Mouse (Mus musculus): ENCODE measurements at regions not wholly inside any gene's neighbourhood (a gene's known extent, or its start where the extent isn't known, plus 50 kb on each side); places are given as distances from the start of the nearest gene placed in this dataset.

GRCm38 (mm10) chr3:3014978-3015377 lies 2735.6 kb upstream of the Gm8797 start:
- DNase-seq (ENCODE audit: low spot score) (no peak), ATAC-seq (ENCODE audit: extremely low read depth, insufficient number of reproducible peaks, low FRiP score, poor library complexity, severe bottlenecking) (peak; percentile 15; the same call in 1 of the 2 replicates)
- no peaks in the 10 kb centered on the region for H3K36me3 ChIP-seq (replicated peaks)
- TF ChIP-seq TAL1 (conservative IDR thresholded peaks at IDR 0.05; ENCODE audit: low read depth, low read length) = no peak
- TF ChIP-seq POLR2AphosphoS5 (IDR thresholded peaks at IDR 0.05; ENCODE audit: insufficient replicate concordance, low read depth, low read length) = no peak
- TF ChIP-seq GATA2 (IDR thresholded peaks at IDR 0.05; ENCODE audit: borderline replicate concordance, low read depth, low read length) = no peak
- H3K4me1 ChIP-seq (ENCODE audit: insufficient read depth, low read depth, low read length) = no peaks in the 10 kb centered on the region
- no peaks in the 10 kb centered on the region for H3K27me3 ChIP-seq (ENCODE audit: insufficient read depth, low read length)
- no peak overlapping the region for H3K4me3 ChIP-seq (ENCODE audit: low read depth, low read length)
- peaks cover 74% of the 10 kb centered on the region for H3K9me3 ChIP-seq (replicated peaks)

- Histone ChIP-seq H3K27me3 (ENCODE audit: insufficient read depth, low read length) (no peaks in the 10 kb centered on the region), H3K36me3 (replicated peaks) (no peaks in the 10 kb centered on the region), H3K4me1 (ENCODE audit: insufficient read depth, low read depth, low read length) (no peaks in the 10 kb centered on the region), H3K9me3 (replicated peaks) (peaks cover 64% of the 10 kb centered on the region), H3K4me3 (ENCODE audit: low read depth, low read length) (no peak overlapping the region)
- no peak for DNase-seq (ENCODE audit: low spot score)
- no peak for TF ChIP-seq TAL1 (conservative IDR thresholded peaks at IDR 0.05; ENCODE audit: low read depth, low read length)
- no peak for TF ChIP-seq POLR2AphosphoS5 (IDR thresholded peaks at IDR 0.05; ENCODE audit: insufficient replicate concordance, low read depth, low read length)
- TF ChIP-seq GATA2 (IDR thresholded peaks at IDR 0.05; ENCODE audit: borderline replicate concordance, low read depth, low read length) = no peak
- no peak for TF ChIP-seq GATA1 (IDR thresholded peaks at IDR 0.05; ENCODE audit: borderline replicate concordance, low read length)
- no peak for TF ChIP-seq CTCF (IDR thresholded peaks at IDR 0.05; ENCODE audit: low read depth, low read length)
- ATAC-seq (ENCODE audit: extremely low read depth, insufficient number of reproducible peaks, low FRiP score, poor library complexity, severe bottlenecking) = no peak
Observed at GRCm38 (mm10) chr3:3016572-3016971, 2734.0 kb upstream of the Gm8797 start.

- no peak for DNase-seq (ENCODE audit: low spot score)
- Histone ChIP-seq H3K9me3 (replicated peaks) (peaks cover 56% of the 10 kb centered on the region), H3K4me1 (ENCODE audit: insufficient read depth, low read depth, low read length) (no peaks in the 10 kb centered on the region; the same call in 1 of the 2 replicates), H3K36me3 (replicated peaks) (no peaks in the 10 kb centered on the region), H3K4me3 (ENCODE audit: low read depth, low read length) (no peak overlapping the region), H3K27me3 (ENCODE audit: insufficient read depth, low read length) (no peaks in the 10 kb centered on the region)
- no peak for ATAC-seq (ENCODE audit: extremely low read depth, insufficient number of reproducible peaks, low FRiP score, poor library complexity, severe bottlenecking)
- TF ChIP-seq CTCF (IDR thresholded peaks at IDR 0.05; ENCODE audit: low read depth, low read length) = no peak
- TF ChIP-seq TAL1 (conservative IDR thresholded peaks at IDR 0.05; ENCODE audit: low read depth, low read length) = no peak
- no peak for TF ChIP-seq GATA2 (IDR thresholded peaks at IDR 0.05; ENCODE audit: borderline replicate concordance, low read depth, low read length)
- TF ChIP-seq POLR2AphosphoS5 (IDR thresholded peaks at IDR 0.05; ENCODE audit: insufficient replicate concordance, low read depth, low read length) = no peak
- TF ChIP-seq GATA1 (IDR thresholded peaks at IDR 0.05; ENCODE audit: borderline replicate concordance, low read length) = no peak
Observed at GRCm38 (mm10) chr3:3032793-3033192, 2717.8 kb upstream of the Gm8797 start.
